In the genomic region with DNA sequence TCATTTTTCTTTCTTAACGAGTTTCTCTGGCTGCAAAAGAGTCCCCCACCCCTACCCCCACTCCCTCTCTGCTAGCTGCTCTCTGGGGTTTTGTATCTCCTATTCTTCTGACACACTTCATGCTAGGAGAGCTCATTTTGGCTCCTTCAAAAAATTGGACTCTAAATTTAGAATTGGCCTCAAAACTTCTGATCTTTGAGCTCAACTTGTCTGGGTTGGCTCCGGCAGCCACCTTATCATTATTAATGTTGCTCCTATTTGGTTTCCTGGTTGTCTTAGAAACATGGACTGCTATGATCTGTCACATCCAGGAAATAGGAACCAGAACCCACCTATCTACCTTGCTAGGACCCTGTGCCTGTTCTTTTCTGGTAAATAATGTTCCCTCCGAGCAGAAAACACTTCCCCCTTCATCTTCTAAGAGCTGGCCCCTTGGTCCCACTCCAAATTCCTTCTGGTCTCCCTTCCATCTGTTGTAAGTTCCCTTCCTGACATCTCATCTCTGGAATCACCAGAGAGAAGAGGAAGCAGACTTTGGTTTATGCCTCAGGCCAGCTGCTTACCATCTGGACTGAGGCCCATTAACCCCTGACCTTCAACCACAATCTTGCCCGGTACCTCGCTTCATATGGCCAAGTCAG, we compare ENCODE assay signal across 15 mouse cellular contexts. TPM values are rescaled to one million over a fixed set of nuclear protein-coding genes. Genes with fewer than 3 reads are reported as not detected.
DNase-seq lines count a peak whose midpoint lies in the region; ATAC-seq and TF ChIP-seq lines count a peak whose summit lies in the region.
"Had no signal": no experiment of that assay in that cellular context is flagged by ENCODE, and none has a peak within 500 bp of the region (broad histone marks: within the 10 kb centered on the region; RNA-seq: fewer than 3 reads in every experiment).

No protein-coding gene starts in this region.

- intact Hi-C loops in heart, postnatal 25 days (cut with DNase I) = no loop called here

- peak overlapping the region; percentile 19; the same call in 1 of the 2 replicates for H3K27ac ChIP-seq in embryonic facial prominence, embryonic 10.5 days (replicated peaks)
- H3K27ac ChIP-seq in heart, postnatal 0 days (ENCODE audit: low read depth) = peak overlapping the region; percentile 53

- DNase-seq in heart, adult 11 months = peak; percentile 95
- DNase-seq in heart, postnatal 25 days (ENCODE audit: low spot score) = no peak
- peak; percentile 42 for DNase-seq in embryonic facial prominence, embryonic 10.5 days (ENCODE audit: low spot score)
- DNase-seq in heart, postnatal 0 days (ENCODE audit: low spot score) = no peak
- DNase-seq in lung, postnatal 10 days = peak; percentile 71
- DNase-seq in cerebellum, adult 11-12 months = no peak
- DNase-seq in spleen, adult 18-20 months = no peak
- no peak for DNase-seq in left cerebral cortex, adult 18-20 months (ENCODE audit: low spot score in 2 of 2)
- DNase-seq: adrenal gland, postnatal 36 days; cerebellum, adult 9-10 months; gastrocnemius, postnatal 14 days; left cerebral cortex, postnatal 4 days; midbrain, embryonic 14.5 days had no signal

- H3K4me3 ChIP-seq in embryonic facial prominence, embryonic 10.5 days = no peak overlapping the region
- H3K4me3 ChIP-seq in heart, postnatal 0 days (ENCODE audit: low read depth, low read length) = no peak overlapping the region

- H3K36me3 ChIP-seq in embryonic facial prominence, embryonic 10.5 days (replicated peaks) = no peaks in the 10 kb centered on the region
- no peaks in the 10 kb centered on the region for H3K36me3 ChIP-seq in heart, postnatal 0 days (replicated peaks; ENCODE audit: control insufficient read depth, insufficient read depth, low read length)

- peak; percentile 33; the same call in 1 of the 2 replicates for ATAC-seq in heart, postnatal 0 days (ENCODE audit: insufficient read depth, low read depth)
- ATAC-seq: inflammation-experienced regulatory T-cells, adult 6 months had no signal

- TF ChIP-seq EP300 in heart, postnatal 0 days (IDR thresholded peaks at IDR 0.05; ENCODE audit: low read depth) = no peak

- H3K9me3 ChIP-seq in embryonic facial prominence, embryonic 10.5 days = no peaks in the 10 kb centered on the region
- no peaks in the 10 kb centered on the region for H3K9me3 ChIP-seq in heart, postnatal 0 days (replicated peaks; ENCODE audit: control insufficient read depth, low read length)

- peaks cover 25% of the 10 kb centered on the region for H3K4me1 ChIP-seq in embryonic facial prominence, embryonic 10.5 days
- peaks cover 20% of the 10 kb centered on the region; the same call in 1 of the 2 replicates for H3K4me1 ChIP-seq in heart, postnatal 0 days (ENCODE audit: control insufficient read depth, insufficient read depth)

- no peaks in the 10 kb centered on the region for H3K27me3 ChIP-seq in embryonic facial prominence, embryonic 10.5 days (replicated peaks; ENCODE audit: low read depth, poor library complexity, severe bottlenecking)
- no peaks in the 10 kb centered on the region for H3K27me3 ChIP-seq in heart, postnatal 0 days (ENCODE audit: control insufficient read depth, insufficient read depth, low read length)

- H3K9ac ChIP-seq in heart, postnatal 0 days (replicated peaks; ENCODE audit: low read depth, low read length) = no peak overlapping the region

- no peak overlapping the region for H3K4me2 ChIP-seq in heart, postnatal 0 days (ENCODE audit: low read depth, low read length)

- WGBS in embryonic facial prominence, embryonic 10.5 days = 32% methylated on average over 5 of the region's 5 CpGs
- WGBS in heart, postnatal 0 days = 41% methylated on average over 5 of the region's 5 CpGs

- TF ChIP-seq CTCF in heart, postnatal 0 days (IDR thresholded peaks at IDR 0.05; ENCODE audit: low read depth) = no peak

RNA-seq across cellular contexts. Expression of gene Ccdc42, which starts 26.4 kb away (rescaled TPM):
- total RNA-seq in heart, postnatal 25 days (2021) = not detected
- polyA plus RNA-seq in embryonic facial prominence, embryonic 10.5 days (2016; fragmentation: Nextera tagmentation; extraction: Ambion mirVana) = 0.55 and 0.68 TPM in 2 replicates
- 1.4 TPM in 1 of 2 replicates, not detected in the other for total RNA-seq in heart, postnatal 0 days (2014; rRNA removed; ENCODE audit: low replicate concordance)
- polyA plus RNA-seq in heart, postnatal 0 days (2015; fragmentation: Nextera tagmentation; extraction: Ambion mirVana) = 0.45 and 0.55 TPM in 2 replicates
- total RNA-seq in left cerebral cortex, adult 18-20 months (2021) = 1 to 10 TPM in 1 of 2 experiments, under 1 TPM in 1; 0.60 to 1.8 TPM
- total RNA-seq: adrenal gland, postnatal 36 days had no signal
- polyA plus RNA-seq: inflammation-experienced regulatory T-cells, adult 6 months; midbrain, embryonic 14.5 days had no signal

RNA-seq across cellular contexts. Expression of gene Mfsd6l, which starts 57.2 kb away (rescaled TPM):
- under 1 TPM in 1 of 2 experiments, not detected in 1; 0.11 TPM for total RNA-seq in heart, postnatal 25 days (2021)
- 0.39 and 0.50 TPM in 2 replicates for polyA plus RNA-seq in embryonic facial prominence, embryonic 10.5 days (2016; fragmentation: Nextera tagmentation; extraction: Ambion mirVana)
- total RNA-seq in heart, postnatal 0 days (2014; rRNA removed; ENCODE audit: low replicate concordance) = 0.08 TPM in 1 of 2 replicates, not detected in the other
- 0.08 and 0.27 TPM in 2 replicates for polyA plus RNA-seq in heart, postnatal 0 days (2015; fragmentation: Nextera tagmentation; extraction: Ambion mirVana)
- total RNA-seq in left cerebral cortex, adult 18-20 months (2021) = not detected
- total RNA-seq: adrenal gland, postnatal 36 days; gastrocnemius, postnatal 14 days had no signal
- polyA plus RNA-seq: forebrain, embryonic 11.5 days; inflammation-experienced regulatory T-cells, adult 6 months; midbrain, embryonic 14.5 days had no signal

Comparison
In these comparisons a context has a peak if more than half of its experiments do, and no peak if none do; other contexts are left out.
1. DNase-seq: peak in heart, adult 11 months (single experiment), embryonic facial prominence, embryonic 10.5 days (single experiment) and lung, postnatal 10 days (single experiment); none in heart, postnatal 25 days (single experiment), heart, postnatal 0 days (single experiment), cerebellum, adult 11-12 months (single experiment), spleen, adult 18-20 months (0 of 2) and left cerebral cortex, adult 18-20 months (0 of 2).